Mouse (Mus musculus): Measurements from ENCODE around the gene Crebl2. TPM values are rescaled to one million over a fixed set of nuclear protein-coding genes. Genes with fewer than 3 reads are reported as not detected.

The Crebl2 gene
- total and polyA plus RNA-seq, 3 experiments, result 1.4 to 2.2 (median 1.5) TPM

- no peaks in the 10 kb centered on the region for H3K36me3 ChIP-seq (replicated peaks in 1 of 2; ENCODE audit: control insufficient read depth in 1 of 2, insufficient read depth in 1 of 2, low read length in 1 of 2)
- H3K4me2 ChIP-seq (ENCODE audit: insufficient read depth, low read depth, poor library complexity, severe bottlenecking), result peak overlapping the region; percentile 65; the same call in 1 of the 2 replicates
- no peaks in the 10 kb centered on the region for H3K9me3 ChIP-seq (replicated peaks; ENCODE audit: low read length)
- dilution Hi-C loops (cut with MboI; ENCODE audit: extremely low pct_ligation_motif_present, extremely low pct_unique_long_range_greater_than_20kb, low sequenced_read_pairs), result no loop called here
- no peak overlapping the region for H3K27ac ChIP-seq (ENCODE audit: insufficient read depth, low read depth)
- peak; percentile 66; the same call in 1 of the 2 replicates for TF ChIP-seq ZNF384 (IDR thresholded peaks at IDR 0.05; ENCODE audit: low read depth, low read length)
- no peak for TF ChIP-seq PAX5 (IDR thresholded peaks at IDR 0.05; ENCODE audit: low read length)
- TF ChIP-seq BHLHE40 (IDR thresholded peaks at IDR 0.05; ENCODE audit: low read depth, low read length), result no peak
- peaks cover 2% of the 10 kb centered on the region for H3K27me3 ChIP-seq (replicated peaks)
- peak overlapping the region; percentile 48 to 81 (median 73) for H3K4me3 ChIP-seq (replicated peaks in 1 of 3; ENCODE audit: low read depth in 2 of 3, low read length in 2 of 3, poor library complexity in 1 of 3)
- no peak for DNase-seq (ENCODE audit: extremely low read depth)
- H3K4me1 ChIP-seq (ENCODE audit: control insufficient read depth in 1 of 2, insufficient read depth in 2 of 2), result peaks cover 14 to 36% of the 10 kb centered on the region in 2 experiments
- no peaks in the 10 kb centered on the region for H3K79me2 ChIP-seq (replicated peaks; ENCODE audit: control insufficient read depth, extremely low read depth, insufficient read depth, poor library complexity, severe bottlenecking)
- H3K9ac ChIP-seq (ENCODE audit: insufficient read depth, low read depth), result peak overlapping the region; percentile 39
- in situ Hi-C loops (cut with MboI; ENCODE audit: low pct_ligation_motif_present, low pct_unique_long_range_greater_than_20kb, low sequenced_read_pairs), result no loop called here
Measured at GRCm38 (mm10) chr6:134830776-134831175, 822 bp downstream of the Crebl2 start.

GRCm38 (mm10) chr6:134834585-134835251 lies 4.8 kb downstream of the Crebl2 start:
- peak; percentile 38 for DNase-seq (ENCODE audit: extremely low read depth)
- Histone ChIP-seq H3K27ac (ENCODE audit: insufficient read depth, low read depth) (peak overlapping the region; percentile 36; the same call in 1 of the 2 replicates), H3K4me3 (replicated peaks in 1 of 3; ENCODE audit: low read depth in 2 of 3, low read length in 2 of 3, poor library complexity in 1 of 3) (no peak overlapping the region), H3K79me2 (replicated peaks; ENCODE audit: control insufficient read depth, extremely low read depth, insufficient read depth, poor library complexity, severe bottlenecking) (no peaks in the 10 kb centered on the region), H3K36me3 (replicated peaks in 1 of 2; ENCODE audit: control insufficient read depth in 1 of 2, insufficient read depth in 1 of 2, low read length in 1 of 2) (no peaks in the 10 kb centered on the region), H3K4me2 (ENCODE audit: insufficient read depth, low read depth, poor library complexity, severe bottlenecking) (peak overlapping the region; percentile 29; the same call in 1 of the 2 replicates), H3K4me1 (ENCODE audit: control insufficient read depth in 1 of 2, insufficient read depth in 2 of 2) (peaks cover 12 to 32% of the 10 kb centered on the region in 2 experiments), H3K9ac (ENCODE audit: insufficient read depth, low read depth) (no peak overlapping the region), H3K27me3 (replicated peaks) (peaks cover 2% of the 10 kb centered on the region), H3K9me3 (replicated peaks; ENCODE audit: low read length) (no peaks in the 10 kb centered on the region)
- dilution Hi-C loops (cut with MboI; ENCODE audit: extremely low pct_ligation_motif_present, extremely low pct_unique_long_range_greater_than_20kb, low sequenced_read_pairs), result no loop called here
- in situ Hi-C loops (cut with MboI; ENCODE audit: low pct_ligation_motif_present, low pct_unique_long_range_greater_than_20kb, low sequenced_read_pairs), result no loop called here
- TF ChIP-seq IRF4 (IDR thresholded peaks at IDR 0.05; ENCODE audit: low read depth, low read length) (peak; percentile 51; the same call in 1 of the 2 replicates), HCFC1 (IDR thresholded peaks at IDR 0.05; ENCODE audit: low read depth, low read length) (no peak; the same call in 1 of the 2 replicates), MAZ (IDR thresholded peaks at IDR 0.05; ENCODE audit: low read depth, low read length) (0 out of 2 replicates have a peak, but pooled peaks have one; percentile 15), ZNF384 (IDR thresholded peaks at IDR 0.05; ENCODE audit: low read depth, low read length) (peak; percentile 93), MEF2A (IDR thresholded peaks at IDR 0.05; ENCODE audit: borderline replicate concordance, low read depth, low read length) (0 out of 2 replicates have a peak, but pooled peaks have one; percentile 25), MXI1 (IDR thresholded peaks at IDR 0.05; ENCODE audit: low read depth, low read length) (no peak), EP300 (IDR thresholded peaks at IDR 0.05; ENCODE audit: low read length) (peak; percentile 38; the same call in 1 of the 2 replicates), TCF12 (IDR thresholded peaks at IDR 0.05; ENCODE audit: low read depth, low read length) (0 out of 2 replicates have a peak, but pooled peaks have one; percentile 8), ELF1 (IDR thresholded peaks at IDR 0.05; ENCODE audit: low read depth, low read length) (peak; percentile 31; the same call in 1 of the 2 replicates)

- H3K9me3 ChIP-seq (replicated peaks; ENCODE audit: low read length), result no peaks in the 10 kb centered on the region
- DNase-seq (ENCODE audit: extremely low read depth), result no peak
- dilution Hi-C loops (cut with MboI; ENCODE audit: extremely low pct_ligation_motif_present, extremely low pct_unique_long_range_greater_than_20kb, low sequenced_read_pairs), result no loop called here
- H3K79me2 ChIP-seq (replicated peaks; ENCODE audit: control insufficient read depth, extremely low read depth, insufficient read depth, poor library complexity, severe bottlenecking), result no peaks in the 10 kb centered on the region
- H3K36me3 ChIP-seq (replicated peaks in 1 of 2; ENCODE audit: control insufficient read depth in 1 of 2, insufficient read depth in 1 of 2, low read length in 1 of 2), result no peaks in the 10 kb centered on the region
- no peak overlapping the region for H3K4me2 ChIP-seq (ENCODE audit: insufficient read depth, low read depth, poor library complexity, severe bottlenecking)
- H3K9ac ChIP-seq (ENCODE audit: insufficient read depth, low read depth), result no peak overlapping the region
- H3K4me3 ChIP-seq (replicated peaks in 1 of 3; ENCODE audit: low read depth in 2 of 3, low read length in 2 of 3, poor library complexity in 1 of 3), result no peak overlapping the region
- TF ChIP-seq HCFC1 (IDR thresholded peaks at IDR 0.05; ENCODE audit: low read depth, low read length) (no peak), USF2 (conservative IDR thresholded peaks at IDR 0.05; ENCODE audit: low read depth, low read length) (no peak), CTCF (conservative IDR thresholded peaks at IDR 0.05 in 1 of 2, IDR thresholded peaks at IDR 0.05 in 1 of 2; ENCODE audit: low read depth in 2 of 2, low read length in 2 of 2) (no peak), POLR2AphosphoS2 (IDR thresholded peaks at IDR 0.05; ENCODE audit: low read depth, low read length) (no peak), MAX (IDR thresholded peaks at IDR 0.05; ENCODE audit: low read length) (no peak), USF1 (IDR thresholded peaks at IDR 0.05; ENCODE audit: low read depth, low read length) (no peak), ELF1 (IDR thresholded peaks at IDR 0.05; ENCODE audit: low read depth, low read length) (no peak), MAFK (IDR thresholded peaks at IDR 0.05; ENCODE audit: insufficient replicate concordance, low read length) (no peak), NRF1 (IDR thresholded peaks at IDR 0.05; ENCODE audit: low read depth, low read length) (no peak), KAT2A (IDR thresholded peaks at IDR 0.05; ENCODE audit: insufficient replicate concordance, low read length) (no peak), ZMIZ1 (IDR thresholded peaks at IDR 0.05; ENCODE audit: low read depth, low read length) (no peak), NELFE (IDR thresholded peaks at IDR 0.05; ENCODE audit: low read depth, low read length) (no peak), TCF12 (IDR thresholded peaks at IDR 0.05; ENCODE audit: low read depth, low read length) (no peak)
- H3K27ac ChIP-seq (ENCODE audit: insufficient read depth, low read depth), result no peak overlapping the region
- in situ Hi-C loops (cut with MboI; ENCODE audit: low pct_ligation_motif_present, low pct_unique_long_range_greater_than_20kb, low sequenced_read_pairs), result no loop called here
- H3K4me1 ChIP-seq (ENCODE audit: control insufficient read depth in 1 of 2, insufficient read depth in 2 of 2), result peaks cover 9 to 34% of the 10 kb centered on the region in 2 experiments
- no peaks in the 10 kb centered on the region for H3K27me3 ChIP-seq (replicated peaks)
Measured at GRCm38 (mm10) chr6:134838111-134838510, 8.2 kb downstream of the Crebl2 start.

Measured in CH12.LX (cell line).